9 mouse cellular contexts compared by ENCODE assay signal in genomic region chr15:41948347-41949093, GRCm38 (mm10).
A peak's percentile ranks its signal among the peaks of the same experiment; 100 is the strongest.
DNase-seq lines count a peak whose midpoint lies in the region; ATAC-seq and TF ChIP-seq lines count a peak whose summit lies in the region.
"Had no signal": no experiment of that assay in that cellular context is flagged by ENCODE, and none has a peak within 500 bp of the region (broad histone marks: within the 10 kb centered on the region; RNA-seq: fewer than 3 reads in every experiment).

No protein-coding gene starts in this region.

- no peak overlapping the region for H3K9ac ChIP-seq in kidney, embryonic 14.5 days (ENCODE audit: low read depth, low read length)
- H3K9ac ChIP-seq in liver, embryonic 14.5 days (replicated peaks) = no peak overlapping the region
- H3K9ac ChIP-seq: embryonic facial prominence, embryonic 15.5 days had no signal

- H3K4me2 ChIP-seq in kidney, embryonic 14.5 days (replicated peaks; ENCODE audit: low read depth, low read length) = no peak overlapping the region
- H3K4me2 ChIP-seq in liver, embryonic 14.5 days (ENCODE audit: low read depth) = no peak overlapping the region
- H3K4me2 ChIP-seq: embryonic facial prominence, embryonic 15.5 days had no signal

- ATAC-seq in kidney, embryonic 14.5 days (ENCODE audit: low FRiP score, low TSS enrichment) = peak; percentile 79
- peak; percentile 58 to 82 for ATAC-seq in hematopoietic stem cell, adult 5-6 weeks (replicated peaks in 1 of 2; ENCODE audit: insufficient read depth in 1 of 2, low FRiP score in 2 of 2, low TSS enrichment in 1 of 2, low read depth in 1 of 2, poor library complexity in 2 of 2, severe bottlenecking in 2 of 2)
- ATAC-seq in liver, embryonic 14.5 days (ENCODE audit: insufficient read depth) = peak; percentile 43; the same call in 1 of the 2 replicates

- WGBS in kidney, embryonic 14.5 days = 29% methylated on average over 4 of the region's 4 CpGs
- 27% methylated on average over 4 of the region's 4 CpGs for WGBS in liver, embryonic 14.5 days (ENCODE audit: insufficient replicate concordance)

- H3K27me3 ChIP-seq in kidney, embryonic 14.5 days (ENCODE audit: control insufficient read depth, insufficient read depth, low read length) = no peaks in the 10 kb centered on the region
- H3K27me3 ChIP-seq in liver, embryonic 14.5 days (ENCODE audit: control insufficient read depth, insufficient read depth, low read length) = no peaks in the 10 kb centered on the region
- no peaks in the 10 kb centered on the region for H3K27me3 ChIP-seq in splenic B cell, adult 2 months (ENCODE audit: control insufficient read depth, insufficient read depth, low read length, poor library complexity, severe bottlenecking)
- H3K27me3 ChIP-seq: embryonic facial prominence, embryonic 15.5 days had no signal

- no peak for TF ChIP-seq EP300 in liver, embryonic 14.5 days (IDR thresholded peaks at IDR 0.05; ENCODE audit: low read depth)

- no peak overlapping the region for H3K4me3 ChIP-seq in kidney, embryonic 14.5 days (ENCODE audit: low read length)
- H3K4me3 ChIP-seq in liver, embryonic 14.5 days (ENCODE audit: insufficient read depth in 1 of 2, low read depth in 2 of 2, low read length in 2 of 2) = no peak overlapping the region
- H3K4me3 ChIP-seq: embryonic facial prominence, embryonic 15.5 days had no signal

- no peak overlapping the region for H3K27ac ChIP-seq in kidney, embryonic 14.5 days (ENCODE audit: low read depth, low read length)
- no peak overlapping the region for H3K27ac ChIP-seq in liver, embryonic 14.5 days
- H3K27ac ChIP-seq: embryonic facial prominence, embryonic 15.5 days had no signal

- no peaks in the 10 kb centered on the region for H3K36me3 ChIP-seq in kidney, embryonic 14.5 days (ENCODE audit: control insufficient read depth, insufficient read depth, low read length)
- no peaks in the 10 kb centered on the region for H3K36me3 ChIP-seq in liver, embryonic 14.5 days (replicated peaks; ENCODE audit: control insufficient read depth, insufficient read depth, low read depth)
- no peaks in the 10 kb centered on the region for H3K36me3 ChIP-seq in splenic B cell, adult 2 months (ENCODE audit: control insufficient read depth, insufficient read depth, low read length, poor library complexity, severe bottlenecking)
- H3K36me3 ChIP-seq: embryonic facial prominence, embryonic 15.5 days had no signal

- DNase-seq in kidney, adult 18-20 months = no peak
- DNase-seq in WW6 (ENCODE audit: low read depth, low spot score) = peak; percentile 14
- no peak for DNase-seq in liver, embryonic 14.5 days (ENCODE audit: low read depth in 3 of 3, low spot score in 3 of 3)
- DNase-seq in splenic B cell, adult 2 months (ENCODE audit: low read depth, low spot score) = peak; percentile 35
- no peak for DNase-seq in adrenal gland, postnatal 25 days
- no peak for DNase-seq in Muller cell, postnatal 12 days (ENCODE audit: inconsistent ontology term)

- no peaks in the 10 kb centered on the region for H3K4me1 ChIP-seq in kidney, embryonic 14.5 days (ENCODE audit: control insufficient read depth, insufficient read depth, low read length)
- peaks cover 0 to 3% of the 10 kb centered on the region in 2 experiments; a peak in 1 of 4 replicates for H3K4me1 ChIP-seq in liver, embryonic 14.5 days (replicated peaks; ENCODE audit: control insufficient read depth in 2 of 2, insufficient read depth in 2 of 2, low read length in 1 of 2)

- TF ChIP-seq CTCF in liver, embryonic 14.5 days (IDR thresholded peaks at IDR 0.05; ENCODE audit: low read depth) = peak; percentile 63

- H3K9me3 ChIP-seq in kidney, embryonic 14.5 days (ENCODE audit: control insufficient read depth, low read length) = no peaks in the 10 kb centered on the region
- H3K9me3 ChIP-seq in liver, embryonic 14.5 days (ENCODE audit: control insufficient read depth, low read length) = no peaks in the 10 kb centered on the region
- H3K9me3 ChIP-seq: embryonic facial prominence, embryonic 15.5 days had no signal

Comparison
In these comparisons a context has a peak if more than half of its experiments do, and no peak if none do; other contexts are left out.
1. DNase-seq: peak in WW6 (single experiment) and splenic B cell, adult 2 months (single experiment); none in kidney, adult 18-20 months (single experiment), liver, embryonic 14.5 days (0 of 3), adrenal gland, postnatal 25 days (single experiment) and Muller cell, postnatal 12 days (single experiment).
2. Peak in every context shown above with its lines, with median percentiles within 50 percentile points of each other: ATAC-seq.